Mouse (Mus musculus): ENCODE data around the gene A430005L14Rik.

DNA sequence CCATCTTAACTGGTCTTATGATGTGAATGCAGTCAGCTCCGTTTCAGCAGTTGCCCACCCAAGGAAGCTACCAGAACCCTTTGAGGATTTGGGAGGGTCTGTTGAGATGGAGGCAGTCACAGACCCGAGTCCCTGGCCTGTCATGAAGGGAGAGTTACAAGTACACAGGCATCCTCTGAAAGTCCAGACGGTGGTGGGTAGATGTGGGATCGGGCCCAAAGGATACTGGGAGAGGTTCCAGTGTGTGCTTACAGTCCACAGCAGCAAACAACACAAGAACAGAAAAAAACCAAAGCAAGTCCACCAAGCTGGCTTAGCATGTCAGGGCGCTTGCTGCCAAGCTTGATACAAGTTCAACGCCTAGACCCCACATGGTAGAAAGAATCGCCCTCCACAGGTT lies 5.6 kb downstream of the A430005L14Rik start:
- no peak for TF ChIP-seq CTCF (IDR thresholded peaks at IDR 0.05; ENCODE audit: low read depth, low read length)
- TF ChIP-seq POLR2A (IDR thresholded peaks at IDR 0.05; ENCODE audit: extremely low read depth, insufficient read depth, low read length) = no peak
